Mouse (Mus musculus): ENCODE results near the gene Cd22.

DNA sequence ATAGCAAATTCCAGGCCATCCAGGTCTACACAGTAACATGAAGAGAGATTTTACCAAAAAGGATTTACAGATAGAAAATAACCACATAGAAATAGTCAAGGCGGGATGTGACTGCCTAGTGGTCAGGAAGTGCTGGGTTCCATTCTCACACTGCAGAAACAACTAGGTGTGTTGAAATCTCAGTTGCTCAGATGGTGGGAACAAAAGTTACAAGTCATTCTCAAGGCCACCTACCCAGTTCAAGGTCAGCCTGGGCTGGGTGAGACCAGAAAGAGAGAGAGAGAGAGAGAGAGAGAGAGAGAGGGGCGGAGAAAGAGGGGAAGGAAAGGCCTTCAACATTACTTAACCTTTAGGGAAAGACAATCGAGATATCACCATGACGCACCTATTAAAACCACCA, 6.7 kb upstream of the Cd22 start:
- no peak for TF ChIP-seq RAD21 (IDR thresholded peaks at IDR 0.05; ENCODE audit: low read depth, low read length)
- no peak for TF ChIP-seq POLR2AphosphoS5 (IDR thresholded peaks at IDR 0.05; ENCODE audit: borderline replicate concordance, low read depth, low read length)
- no peak for TF ChIP-seq GABPA (IDR thresholded peaks at IDR 0.05; ENCODE audit: low read depth, low read length)
- TF ChIP-seq CTCF (IDR thresholded peaks at IDR 0.05 in 2 of 3, conservative IDR thresholded peaks at IDR 0.05 in 1 of 3; ENCODE audit: control insufficient read depth in 1 of 3, insufficient read depth in 1 of 3, low read depth in 2 of 3, low read length in 3 of 3, poor library complexity in 1 of 3, severe bottlenecking in 1 of 3), result no peak
- TF ChIP-seq GATA1 (IDR thresholded peaks at IDR 0.05; ENCODE audit: low read depth, low read length), result no peak
- TF ChIP-seq MAZ (IDR thresholded peaks at IDR 0.05; ENCODE audit: low read depth, low read length), result no peak
- TF ChIP-seq SMC3 (IDR thresholded peaks at IDR 0.05; ENCODE audit: low read depth, low read length), result no peak
- TF ChIP-seq ZC3H11A (IDR thresholded peaks at IDR 0.05; ENCODE audit: low read depth, low read length), result no peak
- no peak for TF ChIP-seq NRF1 (IDR thresholded peaks at IDR 0.05; ENCODE audit: insufficient read depth, low read depth, low read length, poor library complexity, severe bottlenecking)
- no peak for TF ChIP-seq TCF12 (IDR thresholded peaks at IDR 0.05; ENCODE audit: low read depth, low read length)
- no peak for TF ChIP-seq NELFE (IDR thresholded peaks at IDR 0.05; ENCODE audit: low read depth, low read length)
- TF ChIP-seq USF2 (IDR thresholded peaks at IDR 0.05; ENCODE audit: borderline replicate concordance in 1 of 2, insufficient read depth in 1 of 2, low read depth in 1 of 2, low read length in 2 of 2), result no peak

All from MEL (cell line).